Mouse (Mus musculus): ENCODE data around the gene Tgif1.

DNA sequence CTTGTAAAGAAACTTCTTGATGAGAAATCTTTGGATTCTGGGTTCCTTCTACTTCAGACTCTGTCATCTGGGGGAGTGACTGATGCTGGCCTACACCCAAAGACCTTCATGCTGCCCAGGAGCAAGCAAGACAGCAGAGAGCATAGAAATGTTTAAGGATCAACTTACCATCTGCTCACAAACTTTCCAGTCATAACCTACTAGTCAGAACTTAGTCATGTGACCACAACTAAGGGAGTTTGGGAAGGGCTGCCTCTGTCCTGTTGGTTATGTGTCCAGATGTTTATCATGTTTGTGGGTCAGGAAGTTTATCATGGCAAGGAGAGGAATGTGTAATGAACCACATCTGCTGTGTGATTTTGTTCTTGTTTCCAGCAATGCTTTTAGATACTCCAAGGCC is 24.9 kb upstream of the Tgif1 start:
- TF ChIP-seq CTCF (IDR thresholded peaks at IDR 0.05; ENCODE audit: extremely low read depth, insufficient read length, insufficient replicate concordance, low read depth, low read length) (no peak), POLR2A (IDR thresholded peaks at IDR 0.05; ENCODE audit: low read depth, low read length) (no peak)

All from small intestine, adult 2 months (tissue).